Mouse (Mus musculus): ENCODE measurements at regions not wholly inside any gene's neighbourhood (a gene's known extent, or its start where the extent isn't known, plus 50 kb on each side); places are given as distances from the start of the nearest gene placed in this dataset.

DNA sequence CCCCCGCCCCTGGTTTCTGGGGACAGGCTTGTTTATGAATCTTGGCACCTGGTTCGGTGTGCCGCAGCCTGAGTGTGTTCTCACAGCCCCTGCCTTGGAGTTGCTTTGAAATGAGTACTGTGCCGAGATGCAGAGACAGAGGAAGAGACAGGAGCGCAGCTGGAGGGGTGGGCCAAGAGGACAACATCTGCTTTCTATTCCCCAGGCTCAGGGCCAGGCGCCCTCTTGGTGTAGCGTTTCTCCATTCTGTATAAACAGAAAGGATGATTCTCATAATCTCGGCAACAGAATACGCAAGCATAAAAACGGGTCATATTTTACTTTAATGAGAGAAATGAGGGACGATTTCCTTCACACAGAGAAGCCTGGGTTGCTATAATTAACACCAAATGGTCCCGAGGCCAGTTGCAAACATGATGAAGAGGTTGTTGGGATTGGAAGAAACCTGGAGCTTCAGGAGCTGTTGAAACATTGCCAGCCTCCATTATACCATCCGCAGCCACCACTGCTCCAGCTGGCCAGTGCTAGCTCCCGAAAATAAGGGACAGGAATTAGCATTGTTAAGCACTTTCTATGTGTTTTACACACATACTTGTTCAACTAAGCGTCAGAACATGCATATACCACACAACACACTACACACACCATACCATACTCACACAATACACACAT is 236.4 kb downstream of the Gm12728 start:
- Histone ChIP-seq H3K4me3 (no peak overlapping the region), H3K79me2 (ENCODE audit: control insufficient read depth, insufficient read depth) (no peaks in the 10 kb centered on the region), H3K36me3 (ENCODE audit: control insufficient read depth, insufficient read depth) (no peaks in the 10 kb centered on the region), H3K4me2 (ENCODE audit: low read depth) (no peak overlapping the region), H3ac (ENCODE audit: control insufficient read depth, insufficient read length) (no peak overlapping the region), H3K27me3 (ENCODE audit: control insufficient read depth, insufficient read depth, insufficient read length) (no peaks in the 10 kb centered on the region)
- TF ChIP-seq SRF (IDR thresholded peaks at IDR 0.05; ENCODE audit: control insufficient read depth, insufficient read length, low read depth), result no peak
- no peak for TF ChIP-seq REST (IDR thresholded peaks at IDR 0.05; ENCODE audit: insufficient read depth, insufficient read length)
- no peak for TF ChIP-seq CEBPB (IDR thresholded peaks at IDR 0.05; ENCODE audit: insufficient read depth, poor library complexity, severe bottlenecking)
- TF ChIP-seq TCF12 (IDR thresholded peaks at IDR 0.05; ENCODE audit: insufficient read depth, poor library complexity, severe bottlenecking), result no peak
- TF ChIP-seq POLR2AphosphoS2 (IDR thresholded peaks at IDR 0.05; ENCODE audit: insufficient read length, low read depth), result no peak
- no peak for TF ChIP-seq MYOD1 (IDR thresholded peaks at IDR 0.05; ENCODE audit: control insufficient read depth in 1 of 3, insufficient read length in 2 of 3, low read depth in 2 of 3)
- TF ChIP-seq MAX (IDR thresholded peaks at IDR 0.05; ENCODE audit: low read depth), result no peak
- no peak for TF ChIP-seq TCF3 (IDR thresholded peaks at IDR 0.05; ENCODE audit: insufficient read length, low read depth)
- no peak for TF ChIP-seq USF1 (IDR thresholded peaks at IDR 0.05; ENCODE audit: low read depth)
- no peak for TF ChIP-seq POLR2A (IDR thresholded peaks at IDR 0.05; ENCODE audit: insufficient read length, low read depth)

- H3K4me3 ChIP-seq, result no peak overlapping the region
These were observed 250.7 kb downstream of the Gm12728 start for GRCm38 (mm10) chr4:106040376-106040775.

DNA sequence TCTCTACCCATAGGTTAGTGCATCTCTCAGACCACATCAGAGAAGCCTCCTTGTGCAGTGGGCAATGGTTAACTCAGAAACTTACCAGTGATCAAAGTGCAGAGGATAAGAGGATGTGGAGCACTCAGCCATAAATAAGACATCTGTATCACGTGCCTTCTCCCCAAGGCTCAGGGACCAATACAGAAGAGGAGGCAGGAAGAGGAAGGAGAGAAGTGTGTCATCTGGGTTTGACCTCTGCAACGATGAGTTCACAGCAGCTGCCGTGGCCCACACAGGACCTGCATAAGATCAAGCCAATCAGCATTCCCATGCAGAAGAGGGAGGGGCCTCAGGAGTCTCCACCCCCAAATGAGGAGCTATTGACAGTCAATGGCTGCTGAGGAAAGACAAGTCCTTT is 252.8 kb downstream of the Gm12728 start:
- no peak for TF ChIP-seq E2F4 (IDR thresholded peaks at IDR 0.05; ENCODE audit: insufficient read depth)
- TF ChIP-seq MYOD1 (IDR thresholded peaks at IDR 0.05; ENCODE audit: control insufficient read depth in 1 of 3, insufficient read length in 2 of 3, low read depth in 2 of 3), result no peak
- no peak for TF ChIP-seq TCF12 (IDR thresholded peaks at IDR 0.05; ENCODE audit: insufficient read depth, poor library complexity, severe bottlenecking)
- TF ChIP-seq USF1 (IDR thresholded peaks at IDR 0.05; ENCODE audit: low read depth), result no peak
- no peak for TF ChIP-seq POLR2AphosphoS2 (IDR thresholded peaks at IDR 0.05; ENCODE audit: insufficient read length, low read depth)
- TF ChIP-seq REST (IDR thresholded peaks at IDR 0.05; ENCODE audit: insufficient read depth, insufficient read length), result no peak
- TF ChIP-seq TCF3 (IDR thresholded peaks at IDR 0.05; ENCODE audit: insufficient read length, low read depth), result no peak
- no peak for TF ChIP-seq MAX (IDR thresholded peaks at IDR 0.05; ENCODE audit: low read depth)
- TF ChIP-seq POLR2A (IDR thresholded peaks at IDR 0.05; ENCODE audit: insufficient read length, low read depth), result no peak
- no peak for TF ChIP-seq SRF (IDR thresholded peaks at IDR 0.05; ENCODE audit: control insufficient read depth, insufficient read length, low read depth)
- TF ChIP-seq CEBPB (IDR thresholded peaks at IDR 0.05; ENCODE audit: insufficient read depth, poor library complexity, severe bottlenecking), result no peak
- no peak for TF ChIP-seq MYOG (IDR thresholded peaks at IDR 0.05; ENCODE audit: control insufficient read depth in 1 of 3, insufficient read depth in 1 of 3, insufficient read length in 2 of 3, low read depth in 2 of 3)
- Histone ChIP-seq H3K4me3 (no peak overlapping the region), H3K4me2 (ENCODE audit: low read depth) (no peak overlapping the region), H3K27me3 (ENCODE audit: control insufficient read depth, insufficient read depth, insufficient read length) (no peaks in the 10 kb centered on the region), H3K36me3 (ENCODE audit: control insufficient read depth, insufficient read depth) (no peaks in the 10 kb centered on the region), H3ac (ENCODE audit: control insufficient read depth, insufficient read length) (no peak overlapping the region), H3K79me2 (ENCODE audit: control insufficient read depth, insufficient read depth) (no peaks in the 10 kb centered on the region)

More at GRCm38 (mm10) chr4:106040376-106040775, 250.7 kb downstream of the Gm12728 start:
- no peak overlapping the region for H3ac ChIP-seq (ENCODE audit: control insufficient read depth, insufficient read length)
- no peak overlapping the region for H3K4me2 ChIP-seq (ENCODE audit: low read depth)
- H3K79me2 ChIP-seq (ENCODE audit: control insufficient read depth, insufficient read depth), result no peaks in the 10 kb centered on the region
- TF ChIP-seq SRF (IDR thresholded peaks at IDR 0.05; ENCODE audit: control insufficient read depth, insufficient read length, low read depth), result no peak
- TF ChIP-seq MYOG (IDR thresholded peaks at IDR 0.05; ENCODE audit: control insufficient read depth in 1 of 3, insufficient read depth in 1 of 3, insufficient read length in 2 of 3, low read depth in 2 of 3), result no peak
- TF ChIP-seq USF1 (IDR thresholded peaks at IDR 0.05; ENCODE audit: low read depth), result no peak
- TF ChIP-seq REST (IDR thresholded peaks at IDR 0.05; ENCODE audit: insufficient read depth, insufficient read length), result no peak
- no peak for TF ChIP-seq MAX (IDR thresholded peaks at IDR 0.05; ENCODE audit: low read depth)
- no peak for TF ChIP-seq MYOD1 (IDR thresholded peaks at IDR 0.05; ENCODE audit: control insufficient read depth in 1 of 3, insufficient read length in 2 of 3, low read depth in 2 of 3)
- TF ChIP-seq TCF3 (IDR thresholded peaks at IDR 0.05; ENCODE audit: insufficient read length, low read depth), result no peak
- H3K27me3 ChIP-seq (ENCODE audit: control insufficient read depth, insufficient read depth, insufficient read length), result no peaks in the 10 kb centered on the region
- H3K36me3 ChIP-seq (ENCODE audit: control insufficient read depth, insufficient read depth), result no peaks in the 10 kb centered on the region

- H3K4me3 ChIP-seq, result no peak overlapping the region
- no peak overlapping the region for H3K4me2 ChIP-seq (ENCODE audit: low read depth)
- H3K36me3 ChIP-seq (ENCODE audit: control insufficient read depth, insufficient read depth), result no peaks in the 10 kb centered on the region
- no peak overlapping the region for H3ac ChIP-seq (ENCODE audit: control insufficient read depth, insufficient read length)
- no peaks in the 10 kb centered on the region for H3K27me3 ChIP-seq (ENCODE audit: control insufficient read depth, insufficient read depth, insufficient read length)
- H3K79me2 ChIP-seq (ENCODE audit: control insufficient read depth, insufficient read depth), result no peaks in the 10 kb centered on the region
- no peak for TF ChIP-seq E2F4 (IDR thresholded peaks at IDR 0.05; ENCODE audit: insufficient read depth)
- TF ChIP-seq USF1 (IDR thresholded peaks at IDR 0.05; ENCODE audit: low read depth), result no peak
- no peak for TF ChIP-seq TCF12 (IDR thresholded peaks at IDR 0.05; ENCODE audit: insufficient read depth, poor library complexity, severe bottlenecking)
- no peak for TF ChIP-seq POLR2A (IDR thresholded peaks at IDR 0.05; ENCODE audit: insufficient read length, low read depth)
- TF ChIP-seq MYOG (IDR thresholded peaks at IDR 0.05; ENCODE audit: control insufficient read depth in 1 of 3, insufficient read depth in 1 of 3, insufficient read length in 2 of 3, low read depth in 2 of 3), result no peak
- TF ChIP-seq CEBPB (IDR thresholded peaks at IDR 0.05; ENCODE audit: insufficient read depth, poor library complexity, severe bottlenecking), result no peak
- no peak for TF ChIP-seq POLR2AphosphoS2 (IDR thresholded peaks at IDR 0.05; ENCODE audit: insufficient read length, low read depth)
- no peak for TF ChIP-seq SRF (IDR thresholded peaks at IDR 0.05; ENCODE audit: control insufficient read depth, insufficient read length, low read depth)
- no peak for TF ChIP-seq TCF3 (IDR thresholded peaks at IDR 0.05; ENCODE audit: insufficient read length, low read depth)
- no peak for TF ChIP-seq MAX (IDR thresholded peaks at IDR 0.05; ENCODE audit: low read depth)
- TF ChIP-seq REST (IDR thresholded peaks at IDR 0.05; ENCODE audit: insufficient read depth, insufficient read length), result no peak
- no peak for TF ChIP-seq MYOD1 (IDR thresholded peaks at IDR 0.05; ENCODE audit: control insufficient read depth in 1 of 3, insufficient read length in 2 of 3, low read depth in 2 of 3)
These were observed 254.0 kb downstream of the Gm12728 start for GRCm38 (mm10) chr4:106043661-106044060.

Data from myocyte (in vitro differentiated cells).